Mouse (Mus musculus): ENCODE results near the gene Zic3. TPM values are rescaled to one million over a fixed set of nuclear protein-coding genes. Genes with fewer than 3 reads are reported as not detected.

Zic3 gene
- polyA plus RNA-seq, 1 experiment from 2014 or later = not detected

- Histone ChIP-seq H3K36me3 (ENCODE audit: insufficient read depth, low read length) (no peaks in the 10 kb centered on the region), H3K4me3 (replicated peaks; ENCODE audit: low read depth, low read length) (no peak overlapping the region), H3K27ac (no peak overlapping the region), H3K4me1 (replicated peaks; ENCODE audit: insufficient read depth, low read length) (no peaks in the 10 kb centered on the region), H3K4me2 (ENCODE audit: low read length) (no peak overlapping the region), H3K9ac (ENCODE audit: low read depth, low read length) (no peak overlapping the region), H3K9me3 (replicated peaks; ENCODE audit: low read length) (no peaks in the 10 kb centered on the region), H3K27me3 (ENCODE audit: insufficient read depth, low read length) (peaks cover 31% of the 10 kb centered on the region; the same call in 1 of the 2 replicates)
- WGBS = 20% methylated on average over 29 of the region's 29 CpGs
- TF ChIP-seq CTCF (IDR thresholded peaks at IDR 0.05; ENCODE audit: low read depth) = no peak
- DNase-seq (ENCODE audit: low spot score) (no peak), ATAC-seq (replicated peaks; ENCODE audit: low FRiP score, low read depth) (no peak)
Observed at GRCm38 (mm10) chrX:58015336-58015945, 7.1 kb upstream of the Zic3 start.

GRCm38 (mm10) chrX:58018720-58019119 lies 3.8 kb upstream of the Zic3 start:
- WGBS = 26% methylated on average over 24 of the region's 24 CpGs
- DNase-seq (ENCODE audit: low spot score) (no peak), ATAC-seq (replicated peaks; ENCODE audit: low FRiP score, low read depth) (no peak)
- Histone ChIP-seq H3K36me3 (ENCODE audit: insufficient read depth, low read length) (no peaks in the 10 kb centered on the region), H3K4me1 (replicated peaks; ENCODE audit: insufficient read depth, low read length) (no peaks in the 10 kb centered on the region), H3K4me3 (replicated peaks; ENCODE audit: low read depth, low read length) (no peak overlapping the region), H3K9me3 (replicated peaks; ENCODE audit: low read length) (no peaks in the 10 kb centered on the region), H3K9ac (ENCODE audit: low read depth, low read length) (no peak overlapping the region), H3K4me2 (ENCODE audit: low read length) (no peak overlapping the region), H3K27ac (no peak overlapping the region), H3K27me3 (ENCODE audit: insufficient read depth, low read length) (peaks cover 29% of the 10 kb centered on the region; the same call in 1 of the 2 replicates)
- no peak for TF ChIP-seq CTCF (IDR thresholded peaks at IDR 0.05; ENCODE audit: low read depth)

GRCm38 (mm10) chrX:58019257-58019953 lies 3.1 kb upstream of the Zic3 start:
- H3K4me3 ChIP-seq (replicated peaks; ENCODE audit: low read depth, low read length) = no peak overlapping the region
- H3K27me3 ChIP-seq (ENCODE audit: insufficient read depth, low read length) = peaks cover 26% of the 10 kb centered on the region; the same call in 1 of the 2 replicates
- no peak for ATAC-seq (replicated peaks; ENCODE audit: low FRiP score, low read depth)

GRCm38 (mm10) chrX:58027631-58028030 lies 5.1 kb downstream of the Zic3 start:
- H3K36me3 ChIP-seq (ENCODE audit: insufficient read depth, low read length) = no peaks in the 10 kb centered on the region
- H3K4me3 ChIP-seq (replicated peaks; ENCODE audit: low read depth, low read length) = no peak overlapping the region
- no peak overlapping the region for H3K9ac ChIP-seq (ENCODE audit: low read depth, low read length)
- H3K9me3 ChIP-seq (replicated peaks; ENCODE audit: low read length) = no peaks in the 10 kb centered on the region
- DNase-seq (ENCODE audit: low spot score) (no peak), ATAC-seq (replicated peaks; ENCODE audit: low FRiP score, low read depth) (no peak)
- H3K4me1 ChIP-seq (replicated peaks; ENCODE audit: insufficient read depth, low read length) = no peaks in the 10 kb centered on the region
- H3K27me3 ChIP-seq (ENCODE audit: insufficient read depth, low read length) = peaks cover 51% of the 10 kb centered on the region
- H3K27ac ChIP-seq = no peak overlapping the region
- no peak for TF ChIP-seq CTCF (IDR thresholded peaks at IDR 0.05; ENCODE audit: low read depth)
- no peak overlapping the region for H3K4me2 ChIP-seq (ENCODE audit: low read length)
- WGBS = 21% methylated on average over 9 of the region's 9 CpGs

More at GRCm38 (mm10) chrX:58019257-58019953, 3.1 kb upstream of the Zic3 start:
- TF ChIP-seq CTCF (IDR thresholded peaks at IDR 0.05; ENCODE audit: low read depth) = no peak
- Histone ChIP-seq H3K4me2 (ENCODE audit: low read length) (no peak overlapping the region), H3K9me3 (replicated peaks; ENCODE audit: low read length) (no peaks in the 10 kb centered on the region), H3K27ac (no peak overlapping the region), H3K9ac (ENCODE audit: low read depth, low read length) (no peak overlapping the region), H3K4me1 (replicated peaks; ENCODE audit: insufficient read depth, low read length) (no peaks in the 10 kb centered on the region), H3K36me3 (ENCODE audit: insufficient read depth, low read length) (no peaks in the 10 kb centered on the region)
- 26% methylated on average over 31 of the region's 33 CpGs for WGBS
- no peak for DNase-seq (ENCODE audit: low spot score)

- H3K9me3 ChIP-seq (replicated peaks; ENCODE audit: low read length) = no peaks in the 10 kb centered on the region
- DNase-seq (ENCODE audit: low spot score) (no peak), ATAC-seq (replicated peaks; ENCODE audit: low FRiP score, low read depth) (no peak)
- H3K27me3 ChIP-seq (ENCODE audit: insufficient read depth, low read length) = peaks cover 52% of the 10 kb centered on the region
- no peak for TF ChIP-seq CTCF (IDR thresholded peaks at IDR 0.05; ENCODE audit: low read depth)
- H3K27ac ChIP-seq = no peak overlapping the region
- H3K4me2 ChIP-seq (ENCODE audit: low read length) = no peak overlapping the region
- no peak overlapping the region for H3K4me3 ChIP-seq (replicated peaks; ENCODE audit: low read depth, low read length)
- no peaks in the 10 kb centered on the region for H3K4me1 ChIP-seq (replicated peaks; ENCODE audit: insufficient read depth, low read length)
- WGBS = 20% methylated on average over 16 of the region's 16 CpGs
- H3K36me3 ChIP-seq (ENCODE audit: insufficient read depth, low read length) = no peaks in the 10 kb centered on the region
- H3K9ac ChIP-seq (ENCODE audit: low read depth, low read length) = no peak overlapping the region
Observed at GRCm38 (mm10) chrX:58028082-58028481, 5.6 kb downstream of the Zic3 start.

- DNase-seq (ENCODE audit: low spot score) (no peak), ATAC-seq (replicated peaks; ENCODE audit: low FRiP score, low read depth) (no peak)
- H3K9ac ChIP-seq (ENCODE audit: low read depth, low read length) = no peak overlapping the region
- 29% methylated on average over 8 of the region's 8 CpGs for WGBS
- no peak overlapping the region for H3K27ac ChIP-seq
- no peak overlapping the region for H3K4me2 ChIP-seq (ENCODE audit: low read length)
- peaks cover 60% of the 10 kb centered on the region for H3K27me3 ChIP-seq (ENCODE audit: insufficient read depth, low read length)
- no peak overlapping the region for H3K4me3 ChIP-seq (replicated peaks; ENCODE audit: low read depth, low read length)
- TF ChIP-seq CTCF (IDR thresholded peaks at IDR 0.05; ENCODE audit: low read depth) = no peak
- H3K4me1 ChIP-seq (replicated peaks; ENCODE audit: insufficient read depth, low read length) = no peaks in the 10 kb centered on the region
- H3K36me3 ChIP-seq (ENCODE audit: insufficient read depth, low read length) = no peaks in the 10 kb centered on the region
- no peaks in the 10 kb centered on the region for H3K9me3 ChIP-seq (replicated peaks; ENCODE audit: low read length)
Observed at GRCm38 (mm10) chrX:58028858-58029257, 6.4 kb downstream of the Zic3 start.

All from kidney, postnatal 0 days (tissue).